Mouse (Mus musculus) embryonic facial prominence, embryonic 10.5 days (tissue): ENCODE data around the gene Osbp2. TPM values are rescaled to one million over a fixed set of nuclear protein-coding genes. Genes with fewer than 3 reads are reported as not detected.

Source experiments
- DNase-seq: peaks from one replicate; pipeline ENCODE4 v3.0.0-alpha.2; 2017; ENCODE audit warnings: low spot score
- H3K27ac ChIP-seq: fragments of 300-500 bp; sonication (generic); replicated peaks from 2 replicates; pipeline ENCODE4 v1.5.1; 2016; ENCODE audit warnings: mild to moderate bottlenecking
- H3K27me3 ChIP-seq: fragments of 300-500 bp; sonication (generic); replicated peaks from 2 replicates; pipeline ENCODE4 v1.6.1; 2016; ENCODE audit warnings: low read depth, mild to moderate bottlenecking; ENCODE audit not compliant: poor library complexity, severe bottlenecking
- H3K36me3 ChIP-seq: fragments of 300-500 bp; sonication (generic); replicated peaks from 2 replicates; pipeline ENCODE4 v1.6.1; 2016; ENCODE audit warnings: mild to moderate bottlenecking, moderate library complexity
- H3K4me1 ChIP-seq: fragments of 300-500 bp; sonication (generic); 2 replicates; pipeline ENCODE4 v1.6.1; 2016
- H3K4me3 ChIP-seq: fragments of 300-500 bp; sonication (generic); 2 replicates; pipeline ENCODE4 v1.5.1; 2016; ENCODE audit warnings: mild to moderate bottlenecking, moderate library complexity
- H3K9me3 ChIP-seq: fragments of 300-500 bp; sonication (generic); 2 replicates; pipeline ENCODE4 v1.6.1; 2016; ENCODE audit warnings: mild to moderate bottlenecking
- WGBS: fragments of 180-500 bp; shearing (Covaris S2); methylation state at CpG from one replicate; pipeline ENCODE4 v1.1.7; 2016; 5-methylcytosine and 5-hydroxymethylcytosine counted together
- polyA plus RNA-seq: library from polyadenylated mRNA; unstranded; fragments of >200 nt; fragmentation: Nextera tagmentation; extraction: Ambion mirVana; gene quantifications from 2 replicates; pipeline ENCODE4 v1.2.1, GENCODE M21; 2016

Gene Osbp2
- polyA plus RNA-seq, 1 experiment from 2014 or later = 1.2 TPM

- Histone ChIP-seq H3K27me3 (peaks cover 18% of the 10 kb centered on the region), H3K27ac (no peak overlapping the region), H3K4me1 (no peaks in the 10 kb centered on the region), H3K4me3 (no peak overlapping the region), H3K36me3 (no peaks in the 10 kb centered on the region), H3K9me3 (no peaks in the 10 kb centered on the region)
- no peak for DNase-seq
- WGBS = 78% methylated on average over 5 of the region's 5 CpGs
Observed at GRCm38 (mm10) chr11:3857902-3858301, 5.8 kb downstream of the Osbp2 start.

- H3K27ac ChIP-seq = no peak overlapping the region
- 90% methylated on average over 5 of the region's 5 CpGs for WGBS
- no peaks in the 10 kb centered on the region for H3K27me3 ChIP-seq
- H3K36me3 ChIP-seq = no peaks in the 10 kb centered on the region
- no peaks in the 10 kb centered on the region for H3K4me1 ChIP-seq
- no peaks in the 10 kb centered on the region for H3K9me3 ChIP-seq
- no peak for DNase-seq
- no peak overlapping the region for H3K4me3 ChIP-seq
Observed at GRCm38 (mm10) chr11:3855846-3856245, 7.9 kb downstream of the Osbp2 start.

GRCm38 (mm10) chr11:3854156-3854555, 9.5 kb downstream of the Osbp2 start:
- Histone ChIP-seq H3K4me3 (no peak overlapping the region), H3K9me3 (no peaks in the 10 kb centered on the region), H3K27ac (no peak overlapping the region), H3K27me3 (no peaks in the 10 kb centered on the region), H3K36me3 (no peaks in the 10 kb centered on the region), H3K4me1 (no peaks in the 10 kb centered on the region)
- 87% methylated on average over 3 of the region's 3 CpGs for WGBS
- no peak for DNase-seq

- Histone ChIP-seq H3K9me3 (no peaks in the 10 kb centered on the region), H3K4me3 (no peak overlapping the region), H3K27ac (no peak overlapping the region), H3K36me3 (no peaks in the 10 kb centered on the region), H3K27me3 (no peaks in the 10 kb centered on the region), H3K4me1 (no peaks in the 10 kb centered on the region)
- no peak for DNase-seq
- 88% methylated on average over 5 of the region's 5 CpGs for WGBS
Observed at GRCm38 (mm10) chr11:3853481-3854034, 10.1 kb downstream of the Osbp2 start.

- no peak overlapping the region for H3K4me3 ChIP-seq
- WGBS = 96% methylated on average over 10 of the region's 10 CpGs
- no peaks in the 10 kb centered on the region for H3K4me1 ChIP-seq
- H3K27ac ChIP-seq = no peak overlapping the region
- H3K9me3 ChIP-seq = no peaks in the 10 kb centered on the region
- no peaks in the 10 kb centered on the region for H3K27me3 ChIP-seq
- DNase-seq = no peak
- no peaks in the 10 kb centered on the region for H3K36me3 ChIP-seq
Observed at GRCm38 (mm10) chr11:3853031-3853430, 10.7 kb downstream of the Osbp2 start.

- Histone ChIP-seq H3K27me3 (no peaks in the 10 kb centered on the region), H3K9me3 (no peaks in the 10 kb centered on the region), H3K4me3 (no peak overlapping the region), H3K27ac (no peak overlapping the region), H3K36me3 (no peaks in the 10 kb centered on the region), H3K4me1 (no peaks in the 10 kb centered on the region)
- WGBS = 86% methylated on average over 4 of the region's 4 CpGs
- DNase-seq = no peak
Observed at GRCm38 (mm10) chr11:3851872-3852271, 11.8 kb downstream of the Osbp2 start.

GRCm38 (mm10) chr11:3850746-3851277, 12.9 kb downstream of the Osbp2 start:
- H3K36me3 ChIP-seq = no peaks in the 10 kb centered on the region
- DNase-seq = no peak
- H3K27ac ChIP-seq = no peak overlapping the region
- 73% methylated on average over 5 of the region's 5 CpGs for WGBS
- no peak overlapping the region for H3K4me3 ChIP-seq
- H3K4me1 ChIP-seq = no peaks in the 10 kb centered on the region
- H3K9me3 ChIP-seq = no peaks in the 10 kb centered on the region
- H3K27me3 ChIP-seq = no peaks in the 10 kb centered on the region

GRCm38 (mm10) chr11:3850315-3850614, 13.4 kb downstream of the Osbp2 start:
- Histone ChIP-seq H3K27ac (no peak overlapping the region), H3K27me3 (no peaks in the 10 kb centered on the region), H3K9me3 (no peaks in the 10 kb centered on the region), H3K4me1 (no peaks in the 10 kb centered on the region), H3K4me3 (no peak overlapping the region), H3K36me3 (no peaks in the 10 kb centered on the region)
- 87% methylated on average over 2 of the region's 2 CpGs for WGBS
- no peak for DNase-seq

GRCm38 (mm10) chr11:3849469-3850314, 14.0 kb downstream of the Osbp2 start:
- no peaks in the 10 kb centered on the region for H3K27me3 ChIP-seq
- no peaks in the 10 kb centered on the region for H3K9me3 ChIP-seq
- WGBS = 83% methylated on average over 15 of the region's 15 CpGs
- no peaks in the 10 kb centered on the region for H3K36me3 ChIP-seq
- no peak for DNase-seq
- no peak overlapping the region for H3K4me3 ChIP-seq
- H3K4me1 ChIP-seq = no peaks in the 10 kb centered on the region
- H3K27ac ChIP-seq = no peak overlapping the region

- Histone ChIP-seq H3K4me1 (no peaks in the 10 kb centered on the region), H3K4me3 (no peak overlapping the region), H3K27me3 (no peaks in the 10 kb centered on the region), H3K36me3 (no peaks in the 10 kb centered on the region), H3K9me3 (no peaks in the 10 kb centered on the region), H3K27ac (no peak overlapping the region)
- 56% methylated on average over 2 of the region's 2 CpGs for WGBS
- no peak for DNase-seq
Observed at GRCm38 (mm10) chr11:3846351-3846750, 17.4 kb downstream of the Osbp2 start.

GRCm38 (mm10) chr11:3843943-3844734, 19.6 kb downstream of the Osbp2 start:
- no peaks in the 10 kb centered on the region for H3K27me3 ChIP-seq
- no peak overlapping the region for H3K4me3 ChIP-seq
- no peaks in the 10 kb centered on the region for H3K4me1 ChIP-seq
- H3K36me3 ChIP-seq = no peaks in the 10 kb centered on the region
- no peak overlapping the region for H3K27ac ChIP-seq
- no peak for DNase-seq
- 80% methylated on average over 17 of the region's 17 CpGs for WGBS
- no peaks in the 10 kb centered on the region for H3K9me3 ChIP-seq

- 70% methylated on average over 4 of the region's 4 CpGs for WGBS
- no peaks in the 10 kb centered on the region for H3K9me3 ChIP-seq
- 0 out of 2 replicates have a peak, but pooled peaks cover 17% of the 10 kb centered on the region for H3K27me3 ChIP-seq
- H3K4me3 ChIP-seq = no peak overlapping the region
- peaks cover 9% of the 10 kb centered on the region for H3K4me1 ChIP-seq
- DNase-seq = no peak
- no peaks in the 10 kb centered on the region for H3K36me3 ChIP-seq
- H3K27ac ChIP-seq = no peak overlapping the region
Observed at GRCm38 (mm10) chr11:3835271-3835670, 28.4 kb downstream of the Osbp2 start.
